Mouse (Mus musculus): Measurements from ENCODE around the gene Tmem176b.
"Not testable (repeated sequence)": the region's sequence is repeated elsewhere in the genome, so short reads cannot be mapped to it uniquely, and the experiment has no call there.

Gene Tmem176b

GRCm38 (mm10) chr6:48840973-48841625, at the start of gene Tmem176b:
Gene Tmem176b (minus strand): TSS chr6:48841496.
- DNase-seq (ENCODE audit: low read depth, low spot score) = no peak

DNA sequence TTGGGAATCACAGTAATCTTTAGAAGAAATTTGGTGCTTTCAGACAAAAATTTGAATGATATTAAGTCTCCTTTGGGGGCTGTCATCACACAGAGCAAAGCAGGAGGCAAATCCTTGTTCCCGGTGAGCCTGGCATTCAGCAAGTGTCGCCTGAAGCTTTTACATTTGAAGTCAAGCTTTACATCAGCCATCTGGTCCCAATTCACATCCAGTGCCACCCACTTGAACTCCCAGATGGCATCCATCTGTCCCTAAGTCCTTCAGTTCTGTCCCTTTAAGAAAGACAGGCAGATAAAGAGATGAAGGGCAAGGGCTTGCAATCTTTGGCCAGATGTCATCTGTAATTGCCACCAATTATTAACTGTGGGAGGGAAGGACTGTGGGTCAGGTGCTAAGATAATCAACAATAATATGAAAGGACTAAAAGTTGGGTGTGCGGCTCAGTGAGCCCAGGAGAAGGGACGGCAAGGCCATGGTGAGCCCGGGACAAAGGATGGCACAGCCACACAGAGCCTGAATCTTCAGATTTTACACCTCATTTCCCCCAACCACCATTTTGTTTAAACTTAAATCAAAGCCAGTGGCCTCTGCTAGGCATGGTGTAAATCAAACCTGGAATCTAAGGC, 35.3 kb upstream of the Tmem176b start:
- DNase-seq (ENCODE audit: low read depth, low spot score) = no peak

DNA sequence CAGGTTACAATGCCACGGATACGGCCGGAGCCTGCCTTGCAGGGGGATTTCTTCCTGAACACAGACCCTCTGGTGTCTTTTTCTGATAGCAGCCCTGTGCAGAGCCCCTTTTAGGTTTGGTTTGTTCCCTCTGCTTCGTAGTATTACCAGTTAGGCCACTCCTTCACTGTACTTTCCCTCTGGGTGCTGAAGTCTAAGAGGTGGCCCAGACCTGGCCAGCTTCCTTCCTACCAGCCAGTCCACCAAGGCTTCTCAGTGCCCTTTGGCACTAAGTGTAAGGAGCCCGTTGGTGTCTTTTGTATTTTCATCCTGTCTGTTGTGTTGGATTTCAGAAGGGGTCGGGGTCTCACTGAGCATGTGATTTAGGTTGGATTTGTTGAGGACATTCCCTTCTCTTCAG, 34.2 kb upstream of the Tmem176b start:
- no peak for DNase-seq (ENCODE audit: low read depth, low spot score)

- DNase-seq (ENCODE audit: low read depth, low spot score) = no peak
Observed at GRCm38 (mm10) chr6:48874576-48874975, 33.3 kb upstream of the Tmem176b start.

GRCm38 (mm10) chr6:48872596-48872995, 31.3 kb upstream of the Tmem176b start, which contains the start of gene Aoc1:
Gene Aoc1 (plus strand): TSS chr6:48872896.
- no peak for DNase-seq (ENCODE audit: low read depth, low spot score)

DNA sequence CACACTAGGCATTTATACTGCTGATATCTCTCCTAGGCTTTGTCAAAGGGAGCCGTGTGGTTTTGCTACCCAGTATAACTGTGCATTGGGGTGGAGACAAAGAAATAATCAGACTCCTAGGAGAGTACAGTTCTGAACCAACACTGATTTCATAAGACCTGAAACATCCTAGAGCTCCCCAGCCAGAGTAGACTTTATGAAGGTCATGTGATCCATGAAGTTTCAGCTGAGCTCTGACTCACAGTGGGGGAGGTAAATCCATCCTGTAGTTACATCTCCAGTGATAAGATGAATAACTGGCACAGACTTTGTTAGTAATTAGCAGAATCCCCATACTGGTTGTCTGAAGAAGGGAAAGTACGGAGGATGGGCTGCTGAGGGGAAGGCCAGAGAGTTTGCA, 28.5 kb upstream of the Tmem176b start:
- DNase-seq (ENCODE audit: low read depth, low spot score) = no peak

GRCm38 (mm10) chr6:48867158-48867557, 25.9 kb upstream of the Tmem176b start:
- no peak for DNase-seq (ENCODE audit: low read depth, low spot score)

DNA sequence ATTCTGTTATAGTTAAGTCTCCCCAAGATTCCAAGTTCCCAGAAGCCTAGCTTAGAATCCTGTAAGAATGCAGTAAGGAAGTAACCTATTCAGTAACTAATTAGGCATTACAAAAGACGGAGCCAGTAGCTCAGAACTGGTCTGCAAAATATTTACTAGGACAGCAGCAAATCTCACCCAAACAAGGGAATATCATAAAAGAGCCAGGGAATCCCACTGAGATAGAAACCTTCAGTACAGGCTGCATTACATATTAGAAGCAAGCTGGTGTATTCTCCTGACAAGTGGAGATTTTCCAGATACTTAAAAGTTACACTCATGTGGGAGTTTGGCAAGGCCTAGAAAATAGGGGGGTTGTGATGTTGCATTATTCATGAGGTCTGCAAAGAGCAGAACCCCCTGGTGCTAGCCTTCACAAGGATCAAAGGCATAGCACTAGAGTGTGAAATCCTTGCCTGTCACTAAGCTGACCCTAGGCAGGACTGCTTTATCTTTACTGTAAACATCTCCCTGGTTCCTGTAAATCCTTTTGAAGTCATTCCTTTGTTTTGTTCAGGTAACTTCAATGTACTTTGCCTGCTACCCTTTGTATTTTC, 25.2 kb upstream of the Tmem176b start:
- not testable (repeated sequence) for DNase-seq (ENCODE audit: low read depth, low spot score)

DNA sequence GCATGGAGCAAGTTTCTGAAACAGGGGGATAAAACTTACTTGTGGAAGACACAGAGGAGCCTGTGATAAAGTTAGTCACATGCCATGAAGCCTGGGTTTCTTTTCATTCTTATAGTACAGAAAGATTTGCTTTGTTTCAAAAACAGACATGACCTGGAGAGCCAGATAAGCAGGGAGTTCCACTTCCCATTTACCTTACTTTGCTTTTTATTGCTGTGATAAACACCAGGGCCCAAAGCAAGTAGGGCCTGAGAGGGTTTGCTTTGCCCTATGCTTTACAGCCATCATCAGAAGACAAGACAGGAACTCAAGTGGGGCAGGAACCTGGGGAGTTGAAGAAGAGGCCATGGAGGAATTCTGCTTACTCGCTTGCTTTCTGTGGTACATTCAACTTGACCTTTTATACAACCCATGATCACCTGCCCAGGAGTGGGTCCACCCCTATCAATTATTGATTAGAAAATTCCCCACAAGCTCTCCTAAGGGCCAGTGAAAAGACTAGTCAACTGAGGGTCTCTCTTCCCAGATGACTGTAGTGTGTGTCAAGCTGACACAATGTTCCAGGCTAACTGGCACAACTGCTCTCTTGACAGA, 24.0 kb upstream of the Tmem176b start:
- no peak for DNase-seq (ENCODE audit: low read depth, low spot score)

DNA sequence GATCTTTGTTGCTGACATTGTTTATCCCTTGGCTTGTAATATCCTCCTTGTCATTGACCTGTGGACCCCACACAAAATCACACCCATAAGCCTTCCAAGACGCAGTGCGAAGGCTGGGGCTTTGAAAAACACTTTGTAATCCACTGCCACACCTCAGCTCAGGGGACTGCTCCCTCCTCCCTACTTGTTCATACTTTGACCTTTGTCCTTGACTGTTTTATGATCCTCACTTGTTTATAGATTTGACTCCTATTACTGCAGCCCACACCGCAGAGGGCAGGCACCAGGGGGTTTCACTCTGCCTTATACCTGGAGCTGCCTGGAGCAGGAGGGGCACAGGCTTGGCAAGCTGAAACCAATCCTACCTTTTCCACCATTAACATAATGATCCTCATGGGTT, 23.4 kb upstream of the Tmem176b start:
- no peak for DNase-seq (ENCODE audit: low read depth, low spot score)

DNA sequence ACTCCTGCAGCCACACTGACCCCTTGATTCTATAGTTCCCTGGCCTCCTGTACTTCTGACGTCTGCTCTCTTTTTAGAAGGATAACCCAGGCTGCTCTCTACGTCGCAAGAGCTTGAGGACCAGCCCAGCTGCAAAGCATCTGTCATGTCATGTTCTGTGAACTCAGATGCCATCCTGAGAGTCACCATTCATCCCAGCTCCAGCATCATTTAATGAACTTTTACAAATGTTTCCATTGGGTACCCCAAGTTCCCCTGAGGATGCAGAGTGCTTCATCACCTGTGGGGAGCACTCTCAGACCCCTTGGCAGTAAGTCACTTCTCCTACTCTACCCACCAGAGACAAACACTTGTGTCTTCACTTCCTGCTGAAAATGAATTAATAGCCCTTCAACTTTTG, 22.9 kb upstream of the Tmem176b start:
- DNase-seq (ENCODE audit: low read depth, low spot score) = no peak

- DNase-seq (ENCODE audit: low read depth, low spot score) = no peak
Observed at GRCm38 (mm10) chr6:48863488-48863887, 22.2 kb upstream of the Tmem176b start.

GRCm38 (mm10) chr6:48862816-48863215, 21.5 kb upstream of the Tmem176b start:
- DNase-seq (ENCODE audit: low read depth, low spot score) = no peak

DNA sequence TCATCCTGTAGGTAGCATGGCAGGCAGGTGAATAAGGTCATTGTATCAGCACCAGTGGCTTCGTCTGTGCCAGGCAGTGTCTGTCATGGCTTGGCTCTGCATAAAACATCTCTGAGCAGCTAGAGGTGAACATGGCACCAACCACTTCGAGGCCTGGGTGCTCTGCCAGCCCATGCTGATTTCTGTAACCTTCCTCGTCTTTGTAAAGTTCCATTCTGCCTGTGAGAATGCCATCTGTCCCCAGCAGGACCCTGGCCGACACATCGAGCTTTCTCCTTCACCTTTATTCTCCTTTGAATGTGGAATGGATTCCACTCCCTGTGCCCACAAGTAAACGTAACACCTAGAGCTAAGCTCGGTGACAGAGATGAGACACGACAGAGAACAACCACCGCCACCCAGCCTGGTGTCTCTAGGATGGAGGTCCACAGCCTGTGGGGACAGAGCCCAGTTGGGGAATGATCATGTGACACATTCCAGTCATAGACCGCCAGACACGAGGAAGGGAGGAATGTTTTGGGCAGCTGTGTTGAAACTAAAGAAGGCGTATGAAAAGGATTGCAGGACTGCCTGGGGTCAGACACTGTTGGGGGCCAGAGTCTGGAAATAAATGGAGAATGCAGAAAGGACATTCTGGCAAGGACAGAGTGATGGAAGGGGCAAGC, 20.5 kb upstream of the Tmem176b start:
- no peak for DNase-seq (ENCODE audit: low read depth, low spot score)

DNA sequence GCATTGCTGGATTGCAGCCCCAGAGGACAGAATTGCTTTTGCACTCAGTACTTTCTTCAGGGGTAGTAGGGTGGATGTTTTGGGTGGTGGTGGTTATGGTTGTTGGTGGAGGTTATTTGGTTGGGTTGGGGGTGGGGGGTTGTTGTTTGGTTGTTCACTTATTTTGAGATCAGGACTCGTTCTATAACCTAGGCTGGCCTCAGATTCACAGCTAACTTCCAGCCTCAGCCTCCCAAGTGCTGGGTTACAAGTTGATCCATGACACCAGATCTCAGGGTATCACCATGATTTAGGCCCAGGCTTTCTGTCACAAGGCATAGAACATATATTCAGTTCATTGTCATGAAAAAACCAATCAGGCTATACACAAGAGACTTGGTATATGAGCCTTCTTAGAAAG, 19.6 kb upstream of the Tmem176b start:
- no peak for DNase-seq (ENCODE audit: low read depth, low spot score)

GRCm38 (mm10) chr6:48860130-48860815, 19.0 kb upstream of the Tmem176b start:
- no peak for DNase-seq (ENCODE audit: low read depth, low spot score)

DNA sequence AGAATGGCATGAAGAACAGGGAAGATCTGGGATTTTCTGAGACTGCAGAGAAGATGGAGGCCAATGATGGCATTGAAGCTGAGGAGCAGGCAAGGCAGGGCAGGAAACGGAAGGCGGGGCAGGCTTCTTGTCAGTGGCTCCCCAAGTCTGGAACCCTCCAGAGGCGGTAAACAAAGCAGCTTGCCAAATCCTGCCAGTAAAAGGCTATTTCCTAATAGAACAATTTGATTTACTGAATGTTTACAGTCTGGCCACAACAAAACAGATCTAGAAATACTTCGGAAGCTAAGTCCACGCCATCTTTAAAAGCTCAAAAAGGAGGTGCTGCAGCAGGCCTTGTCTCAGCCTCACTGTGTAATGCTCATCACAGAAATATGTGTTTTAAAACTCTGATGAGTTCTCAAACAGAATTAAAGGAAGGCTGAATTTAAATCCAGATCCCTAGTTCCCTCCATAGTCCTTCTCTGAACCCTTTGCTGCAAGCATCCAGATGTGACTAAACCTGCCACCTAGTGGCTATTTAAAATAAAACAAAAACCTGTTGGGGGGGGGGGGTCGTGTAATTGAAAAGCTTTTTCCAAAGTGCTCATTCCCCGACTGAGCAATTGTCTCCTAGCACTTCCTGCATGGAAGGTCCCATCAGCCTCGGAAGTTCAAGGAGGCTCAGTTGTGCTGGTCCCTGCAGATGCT, 16.5 kb upstream of the Tmem176b start:
- no peak for DNase-seq (ENCODE audit: low read depth, low spot score)

GRCm38 (mm10) chr6:48854155-48854554, 12.9 kb upstream of the Tmem176b start:
- no peak for DNase-seq (ENCODE audit: low read depth, low spot score)

DNA sequence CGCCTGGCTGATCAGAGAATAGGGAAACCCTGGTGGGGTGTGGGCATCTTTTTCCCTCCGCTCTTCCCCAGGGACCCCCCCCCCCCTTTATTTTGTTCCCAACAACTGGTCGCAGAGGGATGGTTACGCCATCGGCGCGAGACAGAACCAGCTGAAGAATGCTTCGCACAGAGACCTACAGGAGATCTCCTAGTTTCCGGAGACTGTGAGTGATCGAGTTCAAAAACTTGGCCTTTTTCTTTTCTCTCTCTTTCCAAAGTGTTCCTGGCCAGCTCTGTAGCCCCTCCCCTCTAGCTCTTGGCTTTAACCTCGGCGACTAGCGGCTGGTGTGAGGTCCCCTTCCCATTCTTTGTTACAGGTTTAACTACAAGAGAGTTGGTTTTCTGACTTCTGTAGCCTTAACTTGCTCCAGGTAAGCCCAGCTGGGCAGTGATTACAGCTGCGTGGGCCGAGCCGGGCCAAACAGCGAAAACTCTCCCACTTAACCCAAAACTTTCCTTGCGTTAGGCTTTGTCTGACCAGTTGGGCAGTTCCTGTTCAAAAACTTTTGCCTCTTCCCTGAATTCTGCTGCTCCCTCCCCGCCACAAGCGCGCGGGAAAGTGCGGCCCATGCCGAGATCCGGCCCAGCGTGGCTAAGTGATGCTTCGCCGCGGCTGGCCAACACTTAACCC, 10.7 kb upstream of the Tmem176b start:
- DNase-seq (ENCODE audit: low read depth, low spot score) = no peak

DNA sequence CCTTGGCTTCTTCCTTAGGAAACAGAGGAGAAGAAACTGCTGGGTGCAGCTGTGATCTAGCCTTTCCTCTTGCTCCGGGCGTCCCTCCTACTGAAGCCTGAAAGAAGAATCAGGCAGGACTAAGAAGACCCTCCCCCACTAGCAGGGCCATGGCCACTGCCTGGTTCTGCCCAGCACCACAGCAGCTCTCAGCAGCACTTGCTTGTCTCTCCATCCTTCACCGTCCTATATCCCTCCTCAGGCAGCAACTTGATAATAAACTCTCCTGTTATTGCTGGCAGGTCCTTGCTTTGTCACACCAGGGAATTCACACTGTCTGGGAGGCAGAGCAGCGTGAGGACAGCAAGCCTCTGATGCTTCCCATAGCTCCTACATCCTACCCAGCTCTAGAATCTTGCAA, 3.8 kb upstream of the Tmem176b start:
- DNase-seq (ENCODE audit: low read depth, low spot score) = no peak

Measured in c-Kit-negative CD71-positive TER-119-positive erythroid progenitor cells, embryonic 14.5 days (primary cell).